Mouse (Mus musculus) lung, adult 2 months (tissue): ENCODE results near the gene Grin2a. TPM values are rescaled to one million over a fixed set of nuclear protein-coding genes. Genes with fewer than 3 reads are reported as not detected.

Experiments used
- DNase-seq: peaks from one replicate; pipeline ENCODE4 v3.0.0; 2022
- H3K4me1 ChIP-seq: fragments of 200-500 bp; 2 replicates; pipeline ENCODE4 v1.6.1; 2011; ENCODE audit warnings: low read length; ENCODE audit not compliant: control insufficient read depth, insufficient read depth
- H3K4me3 ChIP-seq: fragments of 200-500 bp; replicated peaks from 2 replicates; pipeline ENCODE3; 2011; ENCODE audit warnings: low read depth, mild to moderate bottlenecking, control low read depth, low read length; ENCODE audit errors: extremely low read depth
- CTCF ChIP-seq: fragments of 200-500 bp; IDR thresholded peaks from 2 replicates; pipeline ENCODE4 v1.5.1; 2011; ENCODE audit warnings: mild to moderate bottlenecking, low read length, control low read depth; ENCODE audit not compliant: insufficient read depth
- POLR2A ChIP-seq: fragments of 200-500 bp; IDR thresholded peaks from 2 replicates; pipeline ENCODE4 v1.6.1; 2011; ENCODE audit warnings: low read depth, mild to moderate bottlenecking, control low read depth, low read length, borderline replicate concordance; ENCODE audit errors: extremely low read depth
- WGBS: fragments of 180-500 bp; shearing (Covaris S2); methylation state at CpG from one replicate; pipeline ENCODE4 v1.1.7; 2018; 5-methylcytosine and 5-hydroxymethylcytosine counted together
- polyA plus RNA-seq: library from polyadenylated mRNA; depleted of rRNA; stranded (reverse); fragments of >200 nt; gene quantifications from 2 replicates; pipeline ENCODE4 v1.2.3, GENCODE M21; 2012

Grin2a gene
- polyA plus RNA-seq, 1 experiment: 0.24 TPM

- TF ChIP-seq POLR2A: no peak
- no peak for TF ChIP-seq CTCF
- H3K4me1 ChIP-seq: no peaks in the 10 kb centered on the region
- DNase-seq: no peak
- 81% methylated on average over 2 of the region's 2 CpGs for WGBS
- no peak overlapping the region for H3K4me3 ChIP-seq
Observed at GRCm38 (mm10) chr16:9899176-9899575, 96.2 kb downstream of the Grin2a start.

DNA sequence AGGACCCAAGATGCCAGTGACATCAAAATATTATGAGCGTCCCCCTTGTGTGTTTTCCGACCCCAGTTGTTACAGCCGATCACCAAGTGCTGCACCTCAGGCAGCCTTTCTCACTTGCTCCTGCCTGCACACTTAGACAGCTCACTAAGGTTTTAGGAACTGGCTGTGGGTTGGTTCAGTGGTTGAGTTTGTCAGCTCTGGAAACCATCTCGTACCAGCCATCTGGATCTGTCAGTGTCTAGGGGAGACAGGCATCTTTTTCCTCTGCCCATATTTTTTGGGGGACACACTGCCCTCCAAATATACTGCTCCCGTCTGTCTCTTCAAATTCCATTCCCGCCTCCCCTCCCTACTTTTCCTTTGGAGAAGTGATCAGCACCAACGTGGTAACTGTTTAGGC is 99.8 kb downstream of the Grin2a start:
- 71% methylated on average over 7 of the region's 7 CpGs for WGBS
- no peak for DNase-seq

GRCm38 (mm10) chr16:9886155-9886554 is 109.2 kb downstream of the Grin2a start:
- WGBS: 76% methylated on average over 4 of the region's 4 CpGs
- H3K4me3 ChIP-seq: no peak overlapping the region
- no peaks in the 10 kb centered on the region for H3K4me1 ChIP-seq
- no peak for DNase-seq
- TF ChIP-seq POLR2A: no peak
- TF ChIP-seq CTCF: no peak

More for the DNA sequence above, 99.8 kb downstream of the Grin2a start:
- TF ChIP-seq CTCF (no peak), POLR2A (no peak)
- H3K4me3 ChIP-seq: no peak overlapping the region
- no peaks in the 10 kb centered on the region for H3K4me1 ChIP-seq

DNA sequence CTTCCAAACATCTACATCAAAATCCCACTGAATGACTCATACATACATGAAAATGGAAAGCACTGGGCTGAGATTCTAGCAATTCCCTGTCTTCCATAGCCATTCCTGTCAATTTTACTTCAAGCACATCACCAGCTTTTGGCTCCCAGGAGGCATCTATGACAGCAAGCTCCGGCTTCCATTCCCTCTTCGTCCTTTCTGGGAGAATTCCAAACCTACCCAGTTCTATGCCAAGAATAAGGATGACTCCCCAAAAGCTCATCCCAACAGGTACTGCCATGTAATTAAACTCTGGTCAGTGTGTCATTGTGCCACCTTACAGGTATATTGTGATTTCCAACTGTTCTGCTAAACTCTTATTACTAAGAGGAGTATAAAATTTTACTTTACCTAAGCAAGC is 111.2 kb downstream of the Grin2a start:
- TF ChIP-seq CTCF (no peak), POLR2A (no peak)
- Histone ChIP-seq H3K4me1 (no peaks in the 10 kb centered on the region), H3K4me3 (no peak overlapping the region)
- DNase-seq: no peak
- 86% methylated on average over 2 of the region's 2 CpGs for WGBS

DNA sequence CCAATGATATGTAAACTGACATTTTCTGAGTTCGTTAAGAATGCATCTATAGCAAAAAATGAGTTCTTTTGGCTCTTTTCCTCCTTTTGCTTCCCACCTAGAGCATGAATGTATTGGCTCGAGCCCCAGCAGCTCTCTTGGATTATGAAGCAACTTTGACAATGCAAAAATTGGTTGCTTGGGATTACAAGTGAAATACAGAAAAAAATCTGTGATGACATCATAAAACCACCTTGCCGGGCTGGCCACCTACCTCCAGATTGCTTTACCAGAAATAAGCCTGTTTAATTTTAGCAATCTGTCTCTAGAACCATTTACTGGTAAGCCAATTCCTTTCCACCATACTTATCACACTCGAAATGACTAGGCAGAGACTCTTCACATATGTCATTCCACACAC is 112.9 kb downstream of the Grin2a start:
- 64% methylated on average over 4 of the region's 4 CpGs for WGBS
- TF ChIP-seq POLR2A: no peak
- TF ChIP-seq CTCF: no peak
- no peaks in the 10 kb centered on the region for H3K4me1 ChIP-seq
- no peak overlapping the region for H3K4me3 ChIP-seq
- DNase-seq: no peak

GRCm38 (mm10) chr16:9873001-9873400 is 122.4 kb downstream of the Grin2a start:
- WGBS: 47% methylated on average over 4 of the region's 4 CpGs
- Histone ChIP-seq H3K4me3 (no peak overlapping the region), H3K4me1 (no peaks in the 10 kb centered on the region)
- TF ChIP-seq POLR2A: no peak
- no peak for TF ChIP-seq CTCF
- DNase-seq: no peak

DNA sequence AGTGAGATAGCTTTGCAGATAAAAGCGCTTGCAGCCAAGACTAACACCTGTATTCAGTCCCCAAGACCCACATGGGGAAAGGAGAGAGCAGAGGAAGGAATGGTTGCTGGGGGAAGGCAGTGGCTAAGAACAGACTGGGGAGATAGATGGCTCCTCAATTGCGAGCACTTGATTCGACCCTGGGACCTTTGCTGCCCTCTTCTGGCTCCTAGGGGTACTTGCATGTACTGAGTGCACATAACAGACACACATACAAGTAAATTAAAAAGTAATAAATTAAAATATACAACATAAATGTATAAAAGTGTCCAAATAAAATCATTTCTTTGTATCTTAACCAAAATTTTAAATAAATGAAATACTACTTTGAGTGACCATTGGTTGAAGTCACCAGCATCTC is 129.7 kb downstream of the Grin2a start:
- TF ChIP-seq CTCF (no peak), POLR2A (no peak)
- DNase-seq: no peak
- 70% methylated on average over 3 of the region's 3 CpGs for WGBS
- Histone ChIP-seq H3K4me1 (no peaks in the 10 kb centered on the region), H3K4me3 (no peak overlapping the region)

DNA sequence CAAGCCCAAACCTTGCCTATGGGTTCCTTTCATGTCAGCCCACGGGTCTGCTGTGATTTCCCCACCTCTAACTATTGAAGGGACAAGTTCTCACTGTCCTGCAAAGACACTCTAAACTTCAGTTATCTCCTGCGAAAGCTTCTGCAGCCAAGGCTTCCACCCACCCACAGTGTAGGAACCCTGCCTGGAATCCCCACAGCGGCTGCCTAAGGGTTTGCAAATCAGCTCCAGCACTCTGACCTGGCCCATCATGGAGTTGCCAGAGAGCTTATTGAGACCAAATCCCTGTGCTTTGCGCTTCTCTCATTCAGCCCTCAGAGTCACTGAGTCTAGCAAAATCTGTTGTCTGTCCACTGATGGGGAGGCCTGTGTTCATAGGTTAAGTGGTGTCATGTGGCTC is 130.3 kb downstream of the Grin2a start:
- DNase-seq: no peak
- TF ChIP-seq POLR2A (no peak), CTCF (no peak)
- no peak overlapping the region for H3K4me3 ChIP-seq
- H3K4me1 ChIP-seq: no peaks in the 10 kb centered on the region
- 68% methylated on average over 4 of the region's 4 CpGs for WGBS

DNA sequence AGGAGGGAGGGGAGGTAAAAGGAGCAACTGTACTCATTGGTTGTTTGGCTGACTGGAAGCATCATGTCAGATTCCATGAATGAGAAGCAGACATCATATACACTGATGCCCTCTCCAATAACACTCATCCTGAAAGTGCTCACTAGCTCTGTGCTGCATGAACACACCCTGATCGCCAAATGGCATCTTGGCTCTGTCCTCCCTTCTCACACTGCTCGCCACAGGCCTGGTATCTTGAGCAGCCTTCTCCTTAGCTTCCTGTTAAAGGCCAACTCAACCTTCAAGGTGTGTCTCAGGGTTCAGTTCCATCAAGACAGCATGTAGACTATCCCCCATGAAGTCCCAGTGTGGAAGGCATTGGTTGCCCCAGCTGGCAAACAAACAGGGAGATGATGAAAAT is 137.6 kb downstream of the Grin2a start:
- WGBS: 73% methylated on average over 2 of the region's 2 CpGs
- TF ChIP-seq POLR2A: no peak
- no peak for TF ChIP-seq CTCF
- no peak for DNase-seq
- Histone ChIP-seq H3K4me1 (no peaks in the 10 kb centered on the region), H3K4me3 (no peak overlapping the region)

GRCm38 (mm10) chr16:9851265-9851988 is 143.9 kb downstream of the Grin2a start:
- no peak for TF ChIP-seq CTCF
- TF ChIP-seq POLR2A: no peak
- WGBS: 78% methylated on average over 12 of the region's 12 CpGs
- Histone ChIP-seq H3K4me3 (no peak overlapping the region), H3K4me1 (no peaks in the 10 kb centered on the region)
- DNase-seq: no peak
